Mouse (Mus musculus): ENCODE measurements around the gene Mllt6. TPM values are rescaled to one million over a fixed set of nuclear protein-coding genes. Genes with fewer than 3 reads are reported as not detected.
A peak's percentile ranks its signal among the peaks of the same experiment; 100 is the strongest.

Mllt6 gene
- polyA plus RNA-seq, 1 experiment from 2014 or later, result 0.21 TPM

GRCm38 (mm10) chr11:97661648-97662133 is 1.5 kb upstream of the Mllt6 start:
- H3K36me3 ChIP-seq (ENCODE audit: control insufficient read depth, insufficient read depth), result no peaks in the 10 kb centered on the region
- WGBS (ENCODE audit: insufficient replicate concordance), result under 1% methylated on average over 20 of the region's 20 CpGs
- peaks cover 21% of the 10 kb centered on the region for H3K4me1 ChIP-seq (ENCODE audit: control insufficient read depth, low read depth, low read length)
- peak overlapping the region; percentile 33 for H3K4me3 ChIP-seq (ENCODE audit: low read depth, low read length)
- H3K27me3 ChIP-seq (ENCODE audit: control insufficient read depth, insufficient read depth, low read depth, low read length), result peaks cover 74% of the 10 kb centered on the region
- H3K9ac ChIP-seq (ENCODE audit: low read depth, low read length), result no peak overlapping the region
- ATAC-seq (ENCODE audit: low read depth), result no peak
- no peaks in the 10 kb centered on the region for H3K9me3 ChIP-seq (replicated peaks; ENCODE audit: control insufficient read depth, low read length)
- H3K27ac ChIP-seq (ENCODE audit: low read length), result no peak overlapping the region
- peak overlapping the region; percentile 77 for H3K4me2 ChIP-seq (ENCODE audit: low read depth, low read length)

- no peak overlapping the region for H3K9ac ChIP-seq (ENCODE audit: low read depth, low read length)
- H3K36me3 ChIP-seq (ENCODE audit: control insufficient read depth, insufficient read depth), result no peaks in the 10 kb centered on the region
- H3K27ac ChIP-seq (ENCODE audit: low read length), result no peak overlapping the region
- WGBS (ENCODE audit: insufficient replicate concordance), result 2% methylated on average over 21 of the region's 21 CpGs
- H3K4me3 ChIP-seq (ENCODE audit: low read depth, low read length), result peak overlapping the region; percentile 65
- peaks cover 74% of the 10 kb centered on the region for H3K27me3 ChIP-seq (ENCODE audit: control insufficient read depth, insufficient read depth, low read depth, low read length)
- ATAC-seq (ENCODE audit: low read depth), result no peak
- no peaks in the 10 kb centered on the region for H3K9me3 ChIP-seq (replicated peaks; ENCODE audit: control insufficient read depth, low read length)
- H3K4me1 ChIP-seq (ENCODE audit: control insufficient read depth, low read depth, low read length), result peaks cover 21% of the 10 kb centered on the region
- peak overlapping the region; percentile 77 for H3K4me2 ChIP-seq (ENCODE audit: low read depth, low read length)
Observed at GRCm38 (mm10) chr11:97662207-97662892, 864 bp upstream of the Mllt6 start.

GRCm38 (mm10) chr11:97663528-97664338 is 519 bp downstream of the Mllt6 start:
- H3K4me3 ChIP-seq (ENCODE audit: low read depth, low read length), result peak overlapping the region; percentile 65
- H3K4me2 ChIP-seq (ENCODE audit: low read depth, low read length), result peak overlapping the region; percentile 77
- ATAC-seq (ENCODE audit: low read depth), result no peak
- H3K36me3 ChIP-seq (ENCODE audit: control insufficient read depth, insufficient read depth), result no peaks in the 10 kb centered on the region
- H3K9ac ChIP-seq (ENCODE audit: low read depth, low read length), result peak overlapping the region; percentile 45
- no peak overlapping the region for H3K27ac ChIP-seq (ENCODE audit: low read length)
- 1% methylated on average over 45 of the region's 57 CpGs for WGBS (ENCODE audit: insufficient replicate concordance)
- H3K9me3 ChIP-seq (replicated peaks; ENCODE audit: control insufficient read depth, low read length), result no peaks in the 10 kb centered on the region
- peaks cover 73% of the 10 kb centered on the region for H3K27me3 ChIP-seq (ENCODE audit: control insufficient read depth, insufficient read depth, low read depth, low read length)
- peaks cover 21% of the 10 kb centered on the region for H3K4me1 ChIP-seq (ENCODE audit: control insufficient read depth, low read depth, low read length)

DNA sequence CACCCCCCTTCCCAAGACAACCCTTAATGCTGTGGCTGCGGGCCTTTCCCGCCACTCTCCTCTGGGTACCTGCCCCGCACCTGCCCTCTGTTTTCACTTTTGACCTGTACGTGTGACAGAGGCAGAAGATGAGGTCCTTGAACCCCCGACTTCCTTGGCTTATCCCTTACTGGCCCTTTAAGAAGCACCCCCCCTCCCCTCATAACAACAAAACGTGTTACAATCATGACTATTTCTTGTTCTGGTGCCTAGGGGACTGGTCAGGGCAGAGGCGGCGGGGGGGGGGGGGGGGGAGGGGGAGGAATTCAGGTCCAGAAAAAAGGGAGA is 1.1 kb downstream of the Mllt6 start:
- no peak for ATAC-seq (ENCODE audit: low read depth)
- H3K9ac ChIP-seq (ENCODE audit: low read depth, low read length), result peak overlapping the region; percentile 45; the same call in 1 of the 2 replicates
- no peaks in the 10 kb centered on the region for H3K36me3 ChIP-seq (ENCODE audit: control insufficient read depth, insufficient read depth)
- no peaks in the 10 kb centered on the region for H3K9me3 ChIP-seq (replicated peaks; ENCODE audit: control insufficient read depth, low read length)
- WGBS (ENCODE audit: insufficient replicate concordance), result 8% methylated on average over 8 of the region's 8 CpGs
- peak overlapping the region; percentile 77 for H3K4me2 ChIP-seq (ENCODE audit: low read depth, low read length)
- peaks cover 19% of the 10 kb centered on the region for H3K4me1 ChIP-seq (ENCODE audit: control insufficient read depth, low read depth, low read length)
- no peak overlapping the region for H3K27ac ChIP-seq (ENCODE audit: low read length)
- H3K4me3 ChIP-seq (ENCODE audit: low read depth, low read length), result peak overlapping the region; percentile 65
- H3K27me3 ChIP-seq (ENCODE audit: control insufficient read depth, insufficient read depth, low read depth, low read length), result peaks cover 67% of the 10 kb centered on the region

- Histone ChIP-seq H3K4me1 (ENCODE audit: control insufficient read depth, low read depth, low read length) (peaks cover 15% of the 10 kb centered on the region), H3K4me3 (ENCODE audit: low read depth, low read length) (no peak overlapping the region), H3K9me3 (replicated peaks; ENCODE audit: control insufficient read depth, low read length) (no peaks in the 10 kb centered on the region), H3K27me3 (ENCODE audit: control insufficient read depth, insufficient read depth, low read depth, low read length) (peaks cover 62% of the 10 kb centered on the region), H3K9ac (ENCODE audit: low read depth, low read length) (no peak overlapping the region), H3K27ac (ENCODE audit: low read length) (no peak overlapping the region), H3K4me2 (ENCODE audit: low read depth, low read length) (no peak overlapping the region), H3K36me3 (ENCODE audit: control insufficient read depth, insufficient read depth) (no peaks in the 10 kb centered on the region)
- WGBS (ENCODE audit: insufficient replicate concordance), result 16% methylated on average over 6 of the region's 6 CpGs
- ATAC-seq (ENCODE audit: low read depth), result no peak
Observed at GRCm38 (mm10) chr11:97664771-97665240, 1.6 kb downstream of the Mllt6 start.

- Histone ChIP-seq H3K36me3 (ENCODE audit: control insufficient read depth, insufficient read depth) (no peaks in the 10 kb centered on the region), H3K4me2 (ENCODE audit: low read depth, low read length) (no peak overlapping the region), H3K9me3 (replicated peaks; ENCODE audit: control insufficient read depth, low read length) (no peaks in the 10 kb centered on the region), H3K4me1 (ENCODE audit: control insufficient read depth, low read depth, low read length) (peaks cover 15% of the 10 kb centered on the region), H3K9ac (ENCODE audit: low read depth, low read length) (no peak overlapping the region), H3K27me3 (ENCODE audit: control insufficient read depth, insufficient read depth, low read depth, low read length) (peaks cover 56% of the 10 kb centered on the region), H3K27ac (ENCODE audit: low read length) (no peak overlapping the region), H3K4me3 (ENCODE audit: low read depth, low read length) (no peak overlapping the region)
- WGBS (ENCODE audit: insufficient replicate concordance), result 77% methylated on average over 13 of the region's 13 CpGs
- no peak for ATAC-seq (ENCODE audit: low read depth)
Observed at GRCm38 (mm10) chr11:97665431-97665830, 2.2 kb downstream of the Mllt6 start.

DNA sequence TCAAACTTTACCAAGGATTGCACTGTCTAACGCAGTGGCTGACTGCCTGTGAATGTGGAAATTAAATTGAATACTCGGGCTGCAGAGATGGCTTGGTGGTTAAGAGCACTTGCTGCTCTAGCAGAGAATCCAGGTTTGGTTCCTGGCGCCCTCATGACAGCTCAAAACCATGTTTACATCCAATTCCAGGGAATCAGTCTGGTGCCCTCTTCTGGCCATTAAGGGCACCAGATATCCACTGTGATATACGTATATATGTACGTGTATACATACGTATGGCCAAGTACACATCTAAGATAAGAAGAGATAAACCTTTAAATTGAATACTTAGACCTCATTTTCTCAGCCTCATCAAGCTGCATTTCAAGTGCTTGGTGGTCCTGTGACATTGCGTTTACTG is 3.0 kb downstream of the Mllt6 start:
- Histone ChIP-seq H3K27me3 (ENCODE audit: control insufficient read depth, insufficient read depth, low read depth, low read length) (peaks cover 48% of the 10 kb centered on the region), H3K9ac (ENCODE audit: low read depth, low read length) (no peak overlapping the region), H3K4me3 (ENCODE audit: low read depth, low read length) (no peak overlapping the region), H3K4me2 (ENCODE audit: low read depth, low read length) (no peak overlapping the region), H3K9me3 (replicated peaks; ENCODE audit: control insufficient read depth, low read length) (no peaks in the 10 kb centered on the region), H3K27ac (ENCODE audit: low read length) (no peak overlapping the region), H3K36me3 (ENCODE audit: control insufficient read depth, insufficient read depth) (no peaks in the 10 kb centered on the region), H3K4me1 (ENCODE audit: control insufficient read depth, low read depth, low read length) (peaks cover 8% of the 10 kb centered on the region)
- ATAC-seq (ENCODE audit: low read depth), result no peak
- 72% methylated on average over 7 of the region's 7 CpGs for WGBS (ENCODE audit: insufficient replicate concordance)

DNA sequence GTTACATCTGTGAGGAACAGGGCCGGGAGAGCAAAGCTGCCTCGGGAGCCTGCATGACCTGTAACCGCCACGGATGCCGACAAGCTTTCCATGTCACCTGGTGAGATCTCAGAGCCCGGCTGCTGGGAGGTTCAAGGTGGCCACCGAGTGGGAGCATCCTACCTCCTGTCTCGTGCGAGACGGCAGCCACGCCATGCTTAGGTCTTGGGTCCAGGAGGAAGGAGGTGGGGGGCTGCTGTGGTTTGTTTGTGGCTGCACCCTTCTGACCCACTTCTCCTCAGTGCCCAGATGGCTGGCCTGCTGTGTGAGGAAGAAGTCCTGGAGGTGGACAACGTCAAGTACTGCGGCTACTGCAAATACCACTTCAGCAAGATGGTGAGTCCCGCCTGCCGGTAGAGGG is 3.6 kb downstream of the Mllt6 start:
- H3K9ac ChIP-seq (ENCODE audit: low read depth, low read length), result no peak overlapping the region
- no peaks in the 10 kb centered on the region for H3K9me3 ChIP-seq (replicated peaks; ENCODE audit: control insufficient read depth, low read length)
- 66% methylated on average over 15 of the region's 15 CpGs for WGBS (ENCODE audit: insufficient replicate concordance)
- no peak overlapping the region for H3K4me2 ChIP-seq (ENCODE audit: low read depth, low read length)
- H3K36me3 ChIP-seq (ENCODE audit: control insufficient read depth, insufficient read depth), result no peaks in the 10 kb centered on the region
- no peak overlapping the region for H3K4me3 ChIP-seq (ENCODE audit: low read depth, low read length)
- no peak for ATAC-seq (ENCODE audit: low read depth)
- H3K27me3 ChIP-seq (ENCODE audit: control insufficient read depth, insufficient read depth, low read depth, low read length), result peaks cover 42% of the 10 kb centered on the region
- H3K27ac ChIP-seq (ENCODE audit: low read length), result no peak overlapping the region
- H3K4me1 ChIP-seq (ENCODE audit: control insufficient read depth, low read depth, low read length), result peaks cover 7% of the 10 kb centered on the region

- no peak for ATAC-seq (ENCODE audit: low read depth)
- H3K9me3 ChIP-seq (replicated peaks; ENCODE audit: control insufficient read depth, low read length), result no peaks in the 10 kb centered on the region
Observed at GRCm38 (mm10) chr11:97668160-97668559, 4.9 kb downstream of the Mllt6 start.

More at GRCm38 (mm10) chr11:97668160-97668559, 4.9 kb downstream of the Mllt6 start:
- H3K4me3 ChIP-seq (ENCODE audit: low read depth, low read length), result no peak overlapping the region
- H3K27me3 ChIP-seq (ENCODE audit: control insufficient read depth, insufficient read depth, low read depth, low read length), result peaks cover 28% of the 10 kb centered on the region
- H3K4me2 ChIP-seq (ENCODE audit: low read depth, low read length), result no peak overlapping the region
- WGBS (ENCODE audit: insufficient replicate concordance), result 79% methylated on average over 7 of the region's 7 CpGs
- H3K9ac ChIP-seq (ENCODE audit: low read depth, low read length), result no peak overlapping the region
- no peaks in the 10 kb centered on the region for H3K4me1 ChIP-seq (ENCODE audit: control insufficient read depth, low read depth, low read length)
- H3K27ac ChIP-seq (ENCODE audit: low read length), result no peak overlapping the region
- no peaks in the 10 kb centered on the region for H3K36me3 ChIP-seq (ENCODE audit: control insufficient read depth, insufficient read depth)

Data from liver, embryonic 16.5 days (tissue).